Mouse (Mus musculus): Measurements from ENCODE around the gene Wapl.

- no peak for TF ChIP-seq POLR2A (IDR thresholded peaks at IDR 0.05; ENCODE audit: low read depth, low read length)
- no peak for TF ChIP-seq CTCF (conservative IDR thresholded peaks at IDR 0.05; ENCODE audit: insufficient read depth, insufficient read length, low read depth, low read length)
Measured at GRCm38 (mm10) chr14:34647870-34648475, 25.8 kb upstream of the Wapl start.

Measured in kidney, adult 2 months (tissue).